Mouse (Mus musculus): Measurements from ENCODE around the gene Gbf1. TPM values are rescaled to one million over a fixed set of nuclear protein-coding genes. Genes with fewer than 3 reads are reported as not detected.
"Not testable (repeated sequence)": the region's sequence is repeated elsewhere in the genome, so short reads cannot be mapped to it uniquely, and the experiment has no call there.

Gene Gbf1
- polyA plus RNA-seq, 1 experiment: 60.8 TPM

DNA sequence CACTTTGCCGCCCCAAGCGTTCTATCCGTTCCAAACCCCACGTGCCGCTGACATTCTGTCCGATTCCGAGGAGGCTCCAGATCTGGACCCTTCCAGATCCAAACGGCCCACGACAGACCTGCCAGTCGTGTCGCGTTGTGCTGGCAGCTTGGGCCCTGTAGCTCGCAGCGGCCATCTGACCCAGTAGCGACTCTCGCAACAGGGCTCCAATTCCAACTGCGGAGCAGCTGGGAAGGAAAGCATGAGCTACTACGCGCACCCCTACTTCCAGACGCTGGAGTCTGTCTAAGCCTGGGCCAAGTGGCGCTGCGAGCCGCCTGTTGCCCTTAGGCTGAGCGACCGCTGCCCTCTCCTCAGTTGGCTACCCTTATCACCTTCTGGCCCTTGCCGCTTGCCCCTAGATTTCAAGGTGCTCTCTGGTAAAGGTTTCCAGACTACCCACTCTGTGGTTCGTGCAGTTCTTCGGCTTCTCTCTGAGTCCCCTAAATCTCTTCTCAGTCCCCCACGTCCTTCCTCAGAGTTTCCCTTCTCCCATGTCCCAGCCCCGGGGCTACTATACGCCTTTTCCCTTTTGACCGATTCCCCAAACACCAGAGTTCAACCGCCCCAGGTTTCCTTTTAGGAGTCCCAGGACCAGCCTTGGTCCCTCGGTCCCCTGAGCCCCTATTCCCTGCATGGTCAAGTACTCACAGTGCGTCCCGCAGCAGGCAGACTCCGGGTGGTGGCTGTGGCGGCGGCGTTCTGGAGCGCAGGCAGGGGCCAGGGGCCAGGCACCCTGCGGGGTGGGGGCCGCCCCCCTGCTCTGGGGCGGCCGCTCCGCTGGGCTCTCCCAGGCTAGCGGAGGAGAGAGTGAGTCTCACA lies 4.6 kb upstream of the Gbf1 start, which contains the start of gene Pitx3:
Gene Pitx3 (minus strand): TSS at position 816 of the 861 bp plus-strand sequence.
- peak within 1 kb of the TSS; percentile 54 for H3K4me3 ChIP-seq (ENCODE audit: insufficient read depth, low read depth, low read length)
- 0 out of 2 replicates have a peak, but pooled peaks cover 8% of the 10 kb centered on the region for H3K4me1 ChIP-seq (ENCODE audit: control insufficient read depth, insufficient read depth, low read length)
- H3K27me3 ChIP-seq (replicated peaks; ENCODE audit: control insufficient read depth, insufficient read depth, low read length): no peaks in the 10 kb centered on the region
- TF ChIP-seq POLR2A (IDR thresholded peaks at IDR 0.05; ENCODE audit: low read depth, low read length): no peak
- TF ChIP-seq CTCF (conservative IDR thresholded peaks at IDR 0.05; ENCODE audit: insufficient read depth, insufficient read length, low read depth, low read length): no peak
- DNase-seq: peak; percentile 8
- H3K27ac ChIP-seq (ENCODE audit: insufficient read depth, low read depth, low read length): no peak within 1 kb of the TSS
- 5% methylated on average over 47 of the region's 47 CpGs for WGBS
- H3K36me3 ChIP-seq (ENCODE audit: control insufficient read depth, insufficient read depth, low read length): no peaks in the 10 kb centered on the region

DNA sequence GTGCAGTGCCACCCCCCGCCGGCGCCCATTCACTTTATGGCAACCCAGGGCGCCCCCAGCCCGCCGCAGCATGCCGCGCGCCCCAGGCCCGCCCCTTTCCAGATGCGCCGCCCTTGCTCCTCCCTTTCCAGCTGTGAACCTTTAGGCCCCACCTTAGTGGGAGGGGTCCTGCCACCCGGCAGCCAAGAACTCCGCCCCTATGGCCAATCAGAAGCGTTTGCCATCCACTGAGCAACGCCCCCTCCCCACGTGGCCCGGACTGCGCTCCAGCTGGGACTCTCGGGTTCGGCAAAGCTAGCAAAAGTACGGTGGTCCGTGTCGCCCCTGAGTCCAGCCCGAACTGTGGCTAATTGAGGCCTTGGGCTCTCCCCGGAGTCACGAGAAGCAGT lies 3.9 kb upstream of the Gbf1 start:
- DNase-seq: peak; percentile 90
- 2% methylated on average over 27 of the region's 27 CpGs for WGBS

GRCm38 (mm10) chr19:46149091-46149490 lies 3.2 kb upstream of the Gbf1 start:
- DNase-seq: no peak
- no peak overlapping the region for H3K4me3 ChIP-seq (ENCODE audit: insufficient read depth, low read depth, low read length)
- WGBS: 38% methylated on average over 12 of the region's 12 CpGs
- TF ChIP-seq CTCF (conservative IDR thresholded peaks at IDR 0.05; ENCODE audit: insufficient read depth, insufficient read length, low read depth, low read length): no peak
- no peak for TF ChIP-seq POLR2A (IDR thresholded peaks at IDR 0.05; ENCODE audit: low read depth, low read length)
- H3K4me1 ChIP-seq (ENCODE audit: control insufficient read depth, insufficient read depth, low read length): peaks cover 14% of the 10 kb centered on the region
- H3K36me3 ChIP-seq (ENCODE audit: control insufficient read depth, insufficient read depth, low read length): no peaks in the 10 kb centered on the region
- no peak overlapping the region for H3K27ac ChIP-seq (ENCODE audit: insufficient read depth, low read depth, low read length)
- H3K27me3 ChIP-seq (replicated peaks; ENCODE audit: control insufficient read depth, insufficient read depth, low read length): no peaks in the 10 kb centered on the region

More for the DNA sequence above, 3.9 kb upstream of the Gbf1 start:
- no peak overlapping the region for H3K27ac ChIP-seq (ENCODE audit: insufficient read depth, low read depth, low read length)
- H3K27me3 ChIP-seq (replicated peaks; ENCODE audit: control insufficient read depth, insufficient read depth, low read length): no peaks in the 10 kb centered on the region
- H3K36me3 ChIP-seq (ENCODE audit: control insufficient read depth, insufficient read depth, low read length): no peaks in the 10 kb centered on the region
- H3K4me3 ChIP-seq (ENCODE audit: insufficient read depth, low read depth, low read length): peak overlapping the region; percentile 54
- H3K4me1 ChIP-seq (ENCODE audit: control insufficient read depth, insufficient read depth, low read length): peaks cover 8% of the 10 kb centered on the region; the same call in 1 of the 2 replicates
- TF ChIP-seq CTCF (conservative IDR thresholded peaks at IDR 0.05; ENCODE audit: insufficient read depth, insufficient read length, low read depth, low read length) (no peak), POLR2A (IDR thresholded peaks at IDR 0.05; ENCODE audit: low read depth, low read length) (no peak)

DNA sequence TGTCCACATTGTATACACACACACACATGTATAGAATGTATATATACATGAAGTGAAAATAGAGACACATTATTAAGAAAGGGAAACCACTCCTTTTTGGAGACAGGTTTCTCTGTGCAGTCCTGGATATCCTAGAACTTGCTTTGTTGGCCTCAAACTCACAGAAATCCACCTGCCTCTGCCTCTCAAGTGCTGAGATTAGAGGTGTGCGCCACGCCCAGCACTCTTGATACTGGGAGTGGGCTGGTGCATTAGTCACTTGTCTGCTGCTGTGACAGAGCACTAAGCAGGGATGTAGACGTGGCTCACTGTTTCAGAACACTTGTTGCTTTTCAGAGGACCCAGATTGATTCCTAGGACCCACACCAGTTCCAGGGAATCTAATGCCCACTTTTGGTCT lies 13.6 kb downstream of the Gbf1 start:
- no peak for DNase-seq
- H3K27ac ChIP-seq (ENCODE audit: insufficient read depth, low read depth, low read length): no peak overlapping the region
- H3K36me3 ChIP-seq (ENCODE audit: control insufficient read depth, insufficient read depth, low read length): peaks cover 6% of the 10 kb centered on the region; the same call in 1 of the 2 replicates
- H3K27me3 ChIP-seq (replicated peaks; ENCODE audit: control insufficient read depth, insufficient read depth, low read length): no peaks in the 10 kb centered on the region
- no peaks in the 10 kb centered on the region for H3K4me1 ChIP-seq (ENCODE audit: control insufficient read depth, insufficient read depth, low read length)
- H3K4me3 ChIP-seq (ENCODE audit: insufficient read depth, low read depth, low read length): no peak overlapping the region
- 98% methylated on average over 3 of the region's 3 CpGs for WGBS
- TF ChIP-seq POLR2A (IDR thresholded peaks at IDR 0.05; ENCODE audit: low read depth, low read length) (no peak), CTCF (conservative IDR thresholded peaks at IDR 0.05; ENCODE audit: insufficient read depth, insufficient read length, low read depth, low read length) (no peak)

DNA sequence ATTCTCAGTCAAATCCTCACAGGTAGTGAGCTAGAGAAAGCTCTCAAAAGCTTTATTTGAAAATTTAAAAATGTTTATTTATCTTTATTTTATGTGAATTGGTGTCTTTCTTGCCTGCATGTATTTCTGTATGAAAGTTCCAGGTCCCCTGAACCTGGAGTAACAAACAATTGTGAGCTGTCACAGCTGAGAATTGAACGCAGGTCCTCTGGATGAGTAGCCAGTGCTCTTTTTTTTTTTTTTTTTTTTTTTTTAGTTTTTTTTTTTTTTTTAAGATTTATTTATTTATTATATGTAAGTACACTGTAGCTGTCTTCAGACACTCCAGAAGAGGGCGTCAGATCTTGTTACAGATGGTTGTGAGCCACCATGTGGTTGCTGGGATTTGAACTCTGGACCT lies 14.9 kb downstream of the Gbf1 start:
- H3K4me3 ChIP-seq (ENCODE audit: insufficient read depth, low read depth, low read length); H3K27ac ChIP-seq (ENCODE audit: insufficient read depth, low read depth, low read length); H3K27me3 ChIP-seq (replicated peaks; ENCODE audit: control insufficient read depth, insufficient read depth, low read length); DNase-seq; H3K4me1 ChIP-seq (ENCODE audit: control insufficient read depth, insufficient read depth, low read length); H3K36me3 ChIP-seq (ENCODE audit: control insufficient read depth, insufficient read depth, low read length): not testable (repeated sequence)
- WGBS: 85% methylated on average over 2 of the region's 2 CpGs

- Histone ChIP-seq H3K4me1 (ENCODE audit: control insufficient read depth, insufficient read depth, low read length) (no peaks in the 10 kb centered on the region), H3K4me3 (ENCODE audit: insufficient read depth, low read depth, low read length) (no peak overlapping the region), H3K27ac (ENCODE audit: insufficient read depth, low read depth, low read length) (no peak overlapping the region), H3K27me3 (replicated peaks; ENCODE audit: control insufficient read depth, insufficient read depth, low read length) (no peaks in the 10 kb centered on the region), H3K36me3 (ENCODE audit: control insufficient read depth, insufficient read depth, low read length) (peaks cover 7% of the 10 kb centered on the region; the same call in 1 of the 2 replicates)
- DNase-seq: no peak
- no peak for TF ChIP-seq CTCF (conservative IDR thresholded peaks at IDR 0.05; ENCODE audit: insufficient read depth, insufficient read length, low read depth, low read length)
- TF ChIP-seq POLR2A (IDR thresholded peaks at IDR 0.05; ENCODE audit: low read depth, low read length): no peak
- 87% methylated on average over 3 of the region's 3 CpGs for WGBS
These were observed 17.1 kb downstream of the Gbf1 start for GRCm38 (mm10) chr19:46169396-46169795.

GRCm38 (mm10) chr19:46169913-46170312 lies 17.6 kb downstream of the Gbf1 start:
- TF ChIP-seq POLR2A (IDR thresholded peaks at IDR 0.05; ENCODE audit: low read depth, low read length) (no peak), CTCF (conservative IDR thresholded peaks at IDR 0.05; ENCODE audit: insufficient read depth, insufficient read length, low read depth, low read length) (no peak)
- Histone ChIP-seq H3K4me3 (ENCODE audit: insufficient read depth, low read depth, low read length) (no peak overlapping the region), H3K27ac (ENCODE audit: insufficient read depth, low read depth, low read length) (no peak overlapping the region), H3K36me3 (ENCODE audit: control insufficient read depth, insufficient read depth, low read length) (peaks cover 7% of the 10 kb centered on the region; the same call in 1 of the 2 replicates), H3K4me1 (ENCODE audit: control insufficient read depth, insufficient read depth, low read length) (no peaks in the 10 kb centered on the region), H3K27me3 (replicated peaks; ENCODE audit: control insufficient read depth, insufficient read depth, low read length) (no peaks in the 10 kb centered on the region)
- WGBS: 68% methylated on average over 1 of the region's 1 CpGs
- no peak for DNase-seq

All from kidney, adult 2 months (tissue).